Mouse (Mus musculus) heart, embryonic 13.5 days (tissue): ENCODE data around the gene Olfr794. TPM values are rescaled to one million over a fixed set of nuclear protein-coding genes. Genes with fewer than 3 reads are reported as not detected.

Source experiments
- ATAC-seq: fragments of 200-750 bp; cut with Nextera tagmentation; 2 replicates; pipeline ENCODE4 v1.8.0; 2017; ENCODE audit warnings: moderate TSS enrichment; ENCODE audit not compliant: insufficient number of reproducible peaks, low FRiP score, low TSS enrichment; ENCODE audit errors: extremely low read depth
- H3K27ac ChIP-seq: fragments of 300-500 bp; sonication (generic); replicated peaks from 2 replicates; pipeline ENCODE4 v1.5.1; 2015; ENCODE audit warnings: moderate library complexity, mild to moderate bottlenecking, inconsistent platforms
- H3K27me3 ChIP-seq: fragments of 300-500 bp; sonication (generic); replicated peaks from 2 replicates; pipeline ENCODE4 v1.6.1; 2015; ENCODE audit warnings: mild to moderate bottlenecking, inconsistent platforms
- H3K36me3 ChIP-seq: fragments of 300-500 bp; sonication (generic); 2 replicates; pipeline ENCODE4 v1.6.1; 2015; ENCODE audit warnings: mild to moderate bottlenecking, inconsistent platforms
- H3K4me1 ChIP-seq: fragments of 300-500 bp; sonication (generic); 2 replicates; pipeline ENCODE4 v1.6.1; 2015; ENCODE audit warnings: inconsistent platforms
- H3K4me2 ChIP-seq: fragments of 300-500 bp; sonication (generic); 2 replicates; pipeline ENCODE4 v1.6.1; 2015; ENCODE audit warnings: inconsistent platforms, mild to moderate bottlenecking, moderate library complexity
- H3K4me3 ChIP-seq: fragments of 300-500 bp; sonication (generic); 2 replicates; pipeline ENCODE4 v1.5.1; 2015; ENCODE audit warnings: moderate library complexity, mild to moderate bottlenecking, inconsistent platforms
- H3K9ac ChIP-seq: fragments of 300-500 bp; sonication (generic); 2 replicates; pipeline ENCODE4 v1.6.1; 2015; ENCODE audit warnings: inconsistent platforms, mild to moderate bottlenecking, moderate library complexity
- H3K9me3 ChIP-seq: fragments of 300-500 bp; sonication (generic); 2 replicates; pipeline ENCODE4 v1.6.1; 2016; ENCODE audit warnings: inconsistent platforms
- WGBS: fragments of 180-500 bp; shearing (Covaris S2); methylation state at CpG from one replicate; pipeline ENCODE4 v1.1.7; 2015; ENCODE audit warnings: mixed read lengths; 5-methylcytosine and 5-hydroxymethylcytosine counted together
- microRNA-seq: library from miRNA; unstranded; fragments of <30 nt; microRNA quantifications from one replicate; pipeline ENCODE4, GENCODE M21; 2016
- polyA plus RNA-seq: library from polyadenylated mRNA; unstranded; fragments of >200 nt; fragmentation: Nextera tagmentation; extraction: Ambion mirVana; gene quantifications from 2 replicates; pipeline ENCODE4 v1.2.1, GENCODE M21; 2015

The Olfr794 gene
- not detected in 2 replicates for polyA plus RNA-seq

- H3K4me1 ChIP-seq, result no peaks in the 10 kb centered on the region
- H3K36me3 ChIP-seq, result no peaks in the 10 kb centered on the region
- no peak within 1 kb of the TSS for H3K4me3 ChIP-seq
- H3K27me3 ChIP-seq, result no peaks in the 10 kb centered on the region
- no peak within 1 kb of the TSS for H3K4me2 ChIP-seq
- no peak within 1 kb of the TSS for H3K9ac ChIP-seq
- no peak for ATAC-seq
- 65% methylated on average over 2 of the region's 2 CpGs for WGBS
- H3K9me3 ChIP-seq, result no peaks in the 10 kb centered on the region
- no peak within 1 kb of the TSS for H3K27ac ChIP-seq
These were observed at the start of gene Olfr794 for GRCm38 (mm10) chr10:129567355-129567754. Gene Olfr794, plus strand, starts transcription at chr10:129567655.

GRCm38 (mm10) chr10:129521492-129521891 is 46.0 kb upstream of the Olfr794 start, which contains the start of gene Olfr791:
Gene Olfr791, plus strand, starts transcription at chr10:129521792.
- WGBS, result 58% methylated on average over 3 of the region's 3 CpGs
- Histone ChIP-seq H3K9me3 (no peaks in the 10 kb centered on the region), H3K4me1 (no peaks in the 10 kb centered on the region), H3K36me3 (no peaks in the 10 kb centered on the region), H3K27me3 (no peaks in the 10 kb centered on the region), H3K9ac (no peak within 1 kb of the TSS), H3K4me2 (no peak within 1 kb of the TSS), H3K4me3 (no peak within 1 kb of the TSS), H3K27ac (no peak within 1 kb of the TSS)
- no peak for ATAC-seq

DNA sequence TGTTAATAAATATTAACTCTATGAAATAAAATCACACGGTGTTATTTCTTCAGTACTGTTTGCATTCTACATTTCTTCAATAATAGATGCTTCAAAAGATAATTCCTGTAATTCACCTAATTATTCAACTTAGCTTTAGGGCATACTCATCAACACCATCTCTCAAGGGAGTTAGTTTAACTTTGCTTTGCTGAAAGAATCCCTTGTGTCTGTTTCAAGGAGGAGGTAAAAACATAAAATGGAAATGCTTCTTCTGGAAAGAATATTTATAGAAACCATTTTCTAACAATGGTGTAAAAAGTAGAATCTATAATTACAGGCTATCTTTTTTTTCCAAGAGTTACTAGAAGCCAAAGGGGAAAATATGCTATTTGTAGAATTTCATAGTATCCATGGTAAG is 28.6 kb upstream of the Olfr794 start, which contains the start of gene Olfr792:
Gene Olfr792, plus strand, starts transcription at position 301 of the 400 bp plus-strand sequence.
- Histone ChIP-seq H3K36me3 (no peaks in the 10 kb centered on the region), H3K4me1 (no peaks in the 10 kb centered on the region), H3K9ac (no peak within 1 kb of the TSS), H3K9me3 (peaks cover 10% of the 10 kb centered on the region), H3K4me3 (no peak within 1 kb of the TSS), H3K4me2 (no peak within 1 kb of the TSS), H3K27ac (no peak within 1 kb of the TSS), H3K27me3 (no peaks in the 10 kb centered on the region)
- WGBS, result 60% methylated on average over 1 of the region's 1 CpGs
- no peak for ATAC-seq

GRCm38 (mm10) chr10:129549354-129549753 is 18.1 kb upstream of the Olfr794 start:
- Histone ChIP-seq H3K9me3 (peaks cover 7% of the 10 kb centered on the region), H3K4me2 (no peak overlapping the region), H3K4me3 (no peak overlapping the region), H3K27ac (no peak overlapping the region), H3K36me3 (no peaks in the 10 kb centered on the region), H3K4me1 (no peaks in the 10 kb centered on the region), H3K27me3 (no peaks in the 10 kb centered on the region), H3K9ac (no peak overlapping the region)
- ATAC-seq, result no peak
- 41% methylated on average over 1 of the region's 1 CpGs for WGBS

DNA sequence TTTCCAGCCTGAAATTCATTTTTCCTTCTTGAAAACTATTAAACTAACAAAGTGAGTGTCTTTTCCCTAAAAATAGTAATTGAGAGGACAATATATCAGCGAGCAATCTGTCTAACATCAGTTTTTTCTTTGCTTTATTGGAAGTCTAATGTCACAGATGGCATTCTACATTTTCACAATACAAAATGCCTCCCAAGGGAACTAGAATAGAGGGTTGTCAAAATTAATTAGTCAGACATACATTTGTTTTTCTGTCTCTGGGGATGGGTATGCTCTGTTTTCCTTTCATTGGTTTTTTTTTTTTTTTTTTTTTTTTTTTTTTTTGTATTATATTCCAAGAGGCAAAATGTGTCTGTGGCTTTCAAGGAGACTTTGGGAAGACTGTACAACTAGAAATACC is 9.6 kb downstream of the Olfr794 start:
- Histone ChIP-seq H3K36me3 (no peaks in the 10 kb centered on the region), H3K9me3 (no peaks in the 10 kb centered on the region), H3K4me2 (no peak overlapping the region), H3K9ac (no peak overlapping the region), H3K27ac (no peak overlapping the region), H3K4me3 (no peak overlapping the region), H3K4me1 (no peaks in the 10 kb centered on the region), H3K27me3 (no peaks in the 10 kb centered on the region)
- WGBS, result 57% methylated on average over 1 of the region's 1 CpGs
- no peak for ATAC-seq

DNA sequence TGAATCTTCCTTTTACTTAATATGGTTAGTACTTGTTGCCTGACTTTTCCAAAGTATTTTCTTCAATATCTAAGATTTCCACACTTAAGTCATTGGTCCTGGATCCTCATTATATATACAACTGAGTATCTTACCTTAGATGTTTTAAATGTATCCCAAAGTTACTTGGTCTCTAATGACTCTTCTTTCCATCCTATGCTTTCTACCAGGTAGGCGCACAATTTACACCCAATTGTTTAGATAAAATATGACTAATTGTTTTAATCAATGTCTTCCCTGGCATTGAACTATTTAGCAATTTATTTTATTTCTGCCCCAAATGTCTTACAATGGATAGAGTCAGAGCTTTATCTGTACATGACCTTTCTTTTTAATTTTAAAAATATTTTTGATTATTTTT is 45.0 kb downstream of the Olfr794 start, which contains the start of gene Olfr796:
Gene Olfr796, minus strand, starts transcription at position 101 of the 400 bp plus-strand sequence.
- WGBS, result 84% methylated on average over 1 of the region's 1 CpGs
- ATAC-seq, result no peak

GRCm38 (mm10) chr10:129621724-129622123 is 54.3 kb downstream of the Olfr794 start:
- H3K4me2 ChIP-seq, result no peak overlapping the region
- no peaks in the 10 kb centered on the region for H3K4me1 ChIP-seq
- H3K27ac ChIP-seq, result no peak overlapping the region
- H3K27me3 ChIP-seq, result no peaks in the 10 kb centered on the region
- no peak overlapping the region for H3K9ac ChIP-seq
- H3K4me3 ChIP-seq, result no peak overlapping the region
- 8% methylated on average over 1 of the region's 1 CpGs for WGBS
- no peaks in the 10 kb centered on the region for H3K36me3 ChIP-seq
- H3K9me3 ChIP-seq, result no peaks in the 10 kb centered on the region
- ATAC-seq, result no peak

More for the DNA sequence above, 45.0 kb downstream of the Olfr794 start, which contains the start of gene Olfr796:
- H3K36me3 ChIP-seq, result no peaks in the 10 kb centered on the region
- H3K27ac ChIP-seq, result no peak within 1 kb of the TSS
- H3K9ac ChIP-seq, result no peak within 1 kb of the TSS
- H3K4me1 ChIP-seq, result no peaks in the 10 kb centered on the region
- no peaks in the 10 kb centered on the region for H3K9me3 ChIP-seq
- no peaks in the 10 kb centered on the region for H3K27me3 ChIP-seq
- H3K4me2 ChIP-seq, result no peak within 1 kb of the TSS
- no peak within 1 kb of the TSS for H3K4me3 ChIP-seq

Small RNA genes lying within 50 kb of the gene (microRNA-seq; reads per million reads assigned to microRNA genes)
- not detected for gene Gm23252

Other genes with a start within 250 kb of the Olfr794 start
- not detected in 2 replicates for gene Olfr780, start 249.5 kb upstream of the Olfr794 start, polyA plus RNA-seq
- gene Olfr781, start 238.8 kb upstream of the Olfr794 start, polyA plus RNA-seq, result not detected in 2 replicates
- not detected in 2 replicates for gene Olfr782, start 218.8 kb upstream of the Olfr794 start, polyA plus RNA-seq
- gene Olfr784, start 183.6 kb upstream of the Olfr794 start, polyA plus RNA-seq, result 0.07 TPM in 1 of 2 replicates, not detected in the other
- not detected in 2 replicates for gene Olfr785, start 162.2 kb upstream of the Olfr794 start, polyA plus RNA-seq
- gene Olfr786, start 140.3 kb upstream of the Olfr794 start, polyA plus RNA-seq, result not detected in 2 replicates
- not detected in 2 replicates for gene Olfr787, start 105.8 kb upstream of the Olfr794 start, polyA plus RNA-seq
- gene Olfr788, start 96.7 kb upstream of the Olfr794 start, polyA plus RNA-seq, result not detected in 2 replicates
- gene Olfr789, start 82.9 kb upstream of the Olfr794 start, polyA plus RNA-seq, result not detected in 2 replicates
- not detected in 2 replicates for gene Olfr790, start 69.2 kb upstream of the Olfr794 start, polyA plus RNA-seq
- gene Olfr791, start 45.9 kb upstream of the Olfr794 start, polyA plus RNA-seq, result not detected in 2 replicates
- not detected in 2 replicates for gene Olfr792, start 28.5 kb upstream of the Olfr794 start, polyA plus RNA-seq
- gene Olfr796, start 44.9 kb downstream of the Olfr794 start, polyA plus RNA-seq, result not detected in 2 replicates
- gene Olfr798, start 60.3 kb downstream of the Olfr794 start, polyA plus RNA-seq, result not detected in 2 replicates
- not detected in 2 replicates for gene Olfr799, start 69.8 kb downstream of the Olfr794 start, polyA plus RNA-seq
- not detected in 2 replicates for gene Olfr800, start 90.0 kb downstream of the Olfr794 start, polyA plus RNA-seq
- gene Olfr801, start 106.2 kb downstream of the Olfr794 start, polyA plus RNA-seq, result not detected in 2 replicates
- not detected in 2 replicates for gene Olfr802, start 120.5 kb downstream of the Olfr794 start, polyA plus RNA-seq
- not detected in 2 replicates for gene Olfr803, start 126.6 kb downstream of the Olfr794 start, polyA plus RNA-seq
- gene Olfr804, start 135.6 kb downstream of the Olfr794 start, polyA plus RNA-seq, result not detected in 2 replicates
- gene Olfr805, start 161.7 kb downstream of the Olfr794 start, polyA plus RNA-seq, result not detected in 2 replicates
- gene Olfr806, start 174.3 kb downstream of the Olfr794 start, polyA plus RNA-seq, result not detected in 2 replicates
- not detected in 2 replicates for gene Olfr807, start 190.1 kb downstream of the Olfr794 start, polyA plus RNA-seq
- gene Olfr808, start 197.8 kb downstream of the Olfr794 start, polyA plus RNA-seq, result not detected in 2 replicates
- not detected in 2 replicates for gene Olfr809, start 207.0 kb downstream of the Olfr794 start, polyA plus RNA-seq
- gene Olfr810, start 227.3 kb downstream of the Olfr794 start, polyA plus RNA-seq, result not detected in 2 replicates
- gene Olfr811, start 236.7 kb downstream of the Olfr794 start, polyA plus RNA-seq, result not detected in 2 replicates